In genomic region chr11:31771491-31772439, GRCm38 (mm10) we compare ENCODE assay signal across 10 mouse cellular contexts.
DNase-seq lines count a peak whose midpoint lies in the region; ATAC-seq and TF ChIP-seq lines count a peak whose summit lies in the region.
"Had no signal": no experiment of that assay in that cellular context is flagged by ENCODE, and none has a peak within 500 bp of the region (broad histone marks: within the 10 kb centered on the region; RNA-seq: fewer than 3 reads in every experiment).

No protein-coding gene starts in this region.

- H3K4me1 ChIP-seq in hindbrain, embryonic 13.5 days (replicated peaks): peaks cover 36% of the 10 kb centered on the region
- peaks cover 8% of the 10 kb centered on the region; the same call in 1 of the 2 replicates for H3K4me1 ChIP-seq in neural tube, embryonic 14.5 days (ENCODE audit: control insufficient read depth, insufficient read depth, low read length)
- H3K4me1 ChIP-seq: intestine, embryonic 15.5 days; limb, embryonic 12.5 days had no signal

- H3K27me3 ChIP-seq in hindbrain, embryonic 13.5 days: no peaks in the 10 kb centered on the region
- no peaks in the 10 kb centered on the region for H3K27me3 ChIP-seq in neural tube, embryonic 14.5 days (ENCODE audit: control insufficient read depth, insufficient read depth, low read length)
- H3K27me3 ChIP-seq: intestine, embryonic 15.5 days; limb, embryonic 12.5 days had no signal

- 0 out of 2 replicates have a peak, but pooled peaks have one; percentile 15 for ATAC-seq in hindbrain, embryonic 13.5 days (ENCODE audit: low FRiP score)
- no peak for ATAC-seq in neural tube, embryonic 14.5 days (ENCODE audit: low read depth)
- ATAC-seq in frontal cortex, adult (ENCODE audit: low TSS enrichment): no peak
- no peak for ATAC-seq in activated CD4-positive, CD25-positive, alpha-beta regulatory T cell, adult 4 months
- ATAC-seq: intestine, embryonic 15.5 days had no signal

- DNase-seq in left cerebral cortex, adult 2 months (ENCODE audit: extremely low spot score in 1 of 2, low spot score in 2 of 2): no peak
- DNase-seq in left cerebral cortex, adult 9 months (ENCODE audit: low spot score in 2 of 2): no peak
- peak; percentile 81 to 85 for DNase-seq in cerebellum, postnatal 10 days
- DNase-seq in right cerebral cortex, postnatal 4 days: no peak

- WGBS in hindbrain, embryonic 13.5 days: 85% methylated on average over 6 of the region's 6 CpGs
- WGBS in neural tube, embryonic 14.5 days: 88% methylated on average over 6 of the region's 6 CpGs

- intact Hi-C loops in left cerebral cortex, adult 2 months (cut with DNase I): loop anchor here (2.0 kb wide), 2 partner anchors 59 to 99 kb away; no protein-coding TSS in a partner anchor

- no peak for TF ChIP-seq CTCF in left cerebral cortex, adult 2 months (IDR thresholded peaks at IDR 0.05)

- H3K27ac ChIP-seq in left cerebral cortex, adult 2 months: peak overlapping the region; percentile 96
- H3K27ac ChIP-seq in hindbrain, embryonic 13.5 days: peak overlapping the region; percentile 78
- peak overlapping the region; percentile 30; the same call in 1 of the 2 replicates for H3K27ac ChIP-seq in neural tube, embryonic 14.5 days (ENCODE audit: low read depth, low read length)
- H3K27ac ChIP-seq: intestine, embryonic 15.5 days; limb, embryonic 12.5 days had no signal

- H3K4me2 ChIP-seq in hindbrain, embryonic 13.5 days: no peak overlapping the region
- no peak overlapping the region for H3K4me2 ChIP-seq in neural tube, embryonic 14.5 days (ENCODE audit: low read depth, low read length)
- H3K4me2 ChIP-seq: intestine, embryonic 15.5 days; limb, embryonic 12.5 days had no signal

- H3K36me3 ChIP-seq in hindbrain, embryonic 13.5 days: no peaks in the 10 kb centered on the region
- H3K36me3 ChIP-seq in neural tube, embryonic 14.5 days (ENCODE audit: control insufficient read depth, insufficient read depth, low read length): no peaks in the 10 kb centered on the region
- H3K36me3 ChIP-seq: intestine, embryonic 15.5 days; limb, embryonic 12.5 days had no signal

- no peaks in the 10 kb centered on the region for H3K9me3 ChIP-seq in hindbrain, embryonic 13.5 days
- H3K9me3 ChIP-seq in neural tube, embryonic 14.5 days (ENCODE audit: control insufficient read depth, low read length): no peaks in the 10 kb centered on the region
- H3K9me3 ChIP-seq: intestine, embryonic 15.5 days; limb, embryonic 12.5 days had no signal

- no peak overlapping the region for H3K4me3 ChIP-seq in left cerebral cortex, adult 2 months
- no peak overlapping the region for H3K4me3 ChIP-seq in hindbrain, embryonic 13.5 days
- no peak overlapping the region for H3K4me3 ChIP-seq in neural tube, embryonic 14.5 days (ENCODE audit: low read depth, low read length)
- H3K4me3 ChIP-seq: intestine, embryonic 15.5 days; limb, embryonic 12.5 days had no signal

- no peak overlapping the region for H3K9ac ChIP-seq in hindbrain, embryonic 13.5 days
- no peak overlapping the region for H3K9ac ChIP-seq in neural tube, embryonic 14.5 days (replicated peaks; ENCODE audit: low read depth, low read length)
- H3K9ac ChIP-seq: intestine, embryonic 15.5 days; limb, embryonic 12.5 days had no signal

Comparison
In these comparisons a context has a peak if more than half of its experiments do, and no peak if none do; other contexts are left out.
1. DNase-seq: peak in cerebellum, postnatal 10 days (2 of 2); none in left cerebral cortex, adult 2 months (0 of 2), left cerebral cortex, adult 9 months (0 of 2) and right cerebral cortex, postnatal 4 days (single experiment).
2. H3K27ac ChIP-seq: peak in every context shown above with its lines; median percentile 96 in left cerebral cortex, adult 2 months; 78 in hindbrain, embryonic 13.5 days; 30 in neural tube, embryonic 14.5 days.